ENCODE assay signal across 10 mouse cellular contexts in the genomic region with DNA sequence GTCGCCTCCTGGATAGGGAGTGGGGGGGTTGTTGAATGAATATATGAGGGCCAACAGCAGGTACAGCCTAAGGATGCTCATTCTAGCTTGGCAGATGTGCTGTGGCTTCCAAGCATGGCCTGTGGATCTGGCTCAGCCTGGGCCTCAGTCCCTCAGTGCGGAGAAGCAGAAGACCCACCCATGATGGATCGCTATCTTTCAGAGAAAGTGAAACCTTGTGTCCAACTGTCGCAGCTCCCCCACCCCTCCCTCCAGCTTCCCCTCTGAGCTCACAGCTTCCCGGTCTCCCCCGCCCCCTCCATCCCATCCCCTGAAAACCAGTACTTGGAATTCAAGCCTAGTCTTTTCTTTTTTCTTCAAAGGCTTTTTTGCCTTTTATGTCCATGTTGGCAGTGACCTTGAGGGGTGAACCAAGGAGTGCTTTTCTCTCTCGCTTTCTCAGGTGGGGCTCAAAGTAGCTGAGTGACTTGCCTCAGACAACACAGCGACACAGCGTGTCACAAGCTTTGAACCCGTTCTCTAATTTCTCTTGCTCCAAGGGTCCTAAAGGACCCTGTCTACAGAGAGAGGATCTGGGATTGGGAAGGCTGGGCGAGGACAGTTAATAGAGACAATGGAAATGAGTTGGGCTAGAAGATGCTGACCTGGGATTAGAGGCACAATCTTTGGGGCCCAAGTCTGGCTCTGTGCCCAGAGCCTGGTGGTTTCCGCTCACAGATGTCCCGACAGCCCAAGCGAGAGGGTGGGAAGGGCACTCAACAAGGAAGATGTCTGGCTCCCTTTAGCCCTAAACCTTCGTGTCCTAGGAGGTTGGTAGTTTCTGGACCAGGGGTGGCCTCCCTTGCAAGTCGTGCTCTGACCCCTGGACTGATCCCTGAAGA. TPM values are rescaled to one million over a fixed set of nuclear protein-coding genes. Genes with fewer than 3 reads are reported as not detected.
DNase-seq lines count a peak whose midpoint lies in the region; ATAC-seq and TF ChIP-seq lines count a peak whose summit lies in the region.
"Had no signal": no experiment of that assay in that cellular context is flagged by ENCODE, and none has a peak within 500 bp of the region (broad histone marks: within the 10 kb centered on the region; RNA-seq: fewer than 3 reads in every experiment).

A gene (plus strand): TSS at position 756 of the 881 bp plus-strand sequence.

- no peak within 1 kb of the TSS for H3K27ac ChIP-seq in lung, postnatal 0 days (ENCODE audit: low read length)
- no peak within 1 kb of the TSS for H3K27ac ChIP-seq in forebrain, embryonic 16.5 days (ENCODE audit: low read length)

- H3K4me3 ChIP-seq in lung, postnatal 0 days (ENCODE audit: low read depth, low read length), result 0 out of 2 replicates have a peak within 1 kb of the TSS, but pooled peaks have one; percentile 10
- H3K4me3 ChIP-seq in megakaryocyte, embryonic 14.5 days (replicated peaks), result peak within 1 kb of the TSS; percentile 89
- no peak within 1 kb of the TSS for H3K4me3 ChIP-seq in forebrain, embryonic 16.5 days (replicated peaks; ENCODE audit: low read length)

- H3K9ac ChIP-seq in lung, postnatal 0 days (replicated peaks; ENCODE audit: low read depth), result no peak within 1 kb of the TSS
- no peak within 1 kb of the TSS for H3K9ac ChIP-seq in forebrain, embryonic 16.5 days (replicated peaks; ENCODE audit: low read depth, low read length)

- no peaks in the 10 kb centered on the region for H3K27me3 ChIP-seq in lung, postnatal 0 days (replicated peaks; ENCODE audit: insufficient read depth, low read length)
- peaks cover 54% of the 10 kb centered on the region for H3K27me3 ChIP-seq in megakaryocyte, embryonic 14.5 days (replicated peaks)
- H3K27me3 ChIP-seq in forebrain, embryonic 16.5 days (replicated peaks; ENCODE audit: control insufficient read depth, insufficient read depth, low read length), result no peaks in the 10 kb centered on the region
- H3K27me3 ChIP-seq: Patski had no signal

- no peak for TF ChIP-seq CTCF in lung, postnatal 0 days (IDR thresholded peaks at IDR 0.05)

- H3K4me1 ChIP-seq in lung, postnatal 0 days (ENCODE audit: insufficient read depth, low read depth, low read length), result no peaks in the 10 kb centered on the region
- peaks cover 76% of the 10 kb centered on the region for H3K4me1 ChIP-seq in megakaryocyte, embryonic 14.5 days
- H3K4me1 ChIP-seq in forebrain, embryonic 16.5 days (replicated peaks; ENCODE audit: control insufficient read depth, insufficient read depth, low read length), result no peaks in the 10 kb centered on the region

- 59% methylated on average over 16 of the region's 16 CpGs for WGBS in lung, postnatal 0 days
- WGBS in forebrain, embryonic 16.5 days, result 67% methylated on average over 16 of the region's 16 CpGs

- H3K36me3 ChIP-seq in lung, postnatal 0 days (ENCODE audit: insufficient read depth, low read length), result no peaks in the 10 kb centered on the region
- H3K36me3 ChIP-seq in megakaryocyte, embryonic 14.5 days (replicated peaks; ENCODE audit: low read length), result peaks cover 15% of the 10 kb centered on the region
- H3K36me3 ChIP-seq in forebrain, embryonic 16.5 days (ENCODE audit: control insufficient read depth, insufficient read depth), result no peaks in the 10 kb centered on the region

- H3K9me3 ChIP-seq in lung, postnatal 0 days (ENCODE audit: low read length), result no peaks in the 10 kb centered on the region
- peaks cover 13% of the 10 kb centered on the region for H3K9me3 ChIP-seq in megakaryocyte, embryonic 14.5 days
- H3K9me3 ChIP-seq in forebrain, embryonic 16.5 days (ENCODE audit: control insufficient read depth, low read length), result no peaks in the 10 kb centered on the region

- TF ChIP-seq EP300 in lung, postnatal 0 days (IDR thresholded peaks at IDR 0.05), result no peak

- DNase-seq in lung, postnatal 0 days (ENCODE audit: low spot score), result no peak
- no peak for DNase-seq in lung, postnatal 25 days (ENCODE audit: low spot score)
- peak; percentile 58 for DNase-seq in thymus, postnatal 4 days
- no peak for DNase-seq in frontal cortex, postnatal 14 days (ENCODE audit: low spot score in 2 of 2)
- DNase-seq in lung, postnatal 14 days, result no peak

- no peak for ATAC-seq in lung, postnatal 0 days
- ATAC-seq in common myeloid progenitor, adult 5-6 weeks (replicated peaks; ENCODE audit: low read depth, poor library complexity, severe bottlenecking), result peak; percentile 15
- ATAC-seq in forebrain, embryonic 16.5 days, result no peak
- ATAC-seq: Patski had no signal

- no peak within 1 kb of the TSS for H3K4me2 ChIP-seq in lung, postnatal 0 days (replicated peaks; ENCODE audit: low read depth, low read length)
- no peak within 1 kb of the TSS for H3K4me2 ChIP-seq in forebrain, embryonic 16.5 days (ENCODE audit: low read length)

RNA-seq across cellular contexts. Expression of the gene that starts here (rescaled TPM):
- 0.69 and 1.3 TPM in 2 replicates for polyA plus RNA-seq in lung, postnatal 0 days (2015; fragmentation: Nextera tagmentation; extraction: Ambion mirVana)
- 15.7 and 16.1 TPM in 2 replicates for total RNA-seq in common myeloid progenitor, adult 5-6 weeks (2017)
- polyA plus RNA-seq in megakaryocyte, embryonic 14.5 days (2012; ENCODE audit: insufficient read depth, low replicate concordance), result 1.2 and 6.5 TPM in 2 replicates
- 0.10 TPM in 1 of 2 replicates, not detected in the other for polyA plus RNA-seq in forebrain, embryonic 16.5 days (2015; fragmentation: Nextera tagmentation; extraction: Ambion mirVana)
- polyA plus RNA-seq: intestine, embryonic 14.5 days; Patski had no signal
